Mouse (Mus musculus) embryonic facial prominence, embryonic 10.5 days (tissue): ENCODE data around the gene Lrrc8b. TPM values are rescaled to one million over a fixed set of nuclear protein-coding genes. Genes with fewer than 3 reads are reported as not detected.

Experiments used
- DNase-seq: peaks from one replicate; pipeline ENCODE4 v3.0.0-alpha.2; 2017; ENCODE audit warnings: low spot score
- H3K27ac ChIP-seq: fragments of 300-500 bp; sonication (generic); replicated peaks from 2 replicates; pipeline ENCODE4 v1.5.1; 2016; ENCODE audit warnings: mild to moderate bottlenecking
- H3K27me3 ChIP-seq: fragments of 300-500 bp; sonication (generic); replicated peaks from 2 replicates; pipeline ENCODE4 v1.6.1; 2016; ENCODE audit warnings: low read depth, mild to moderate bottlenecking; ENCODE audit not compliant: poor library complexity, severe bottlenecking
- H3K36me3 ChIP-seq: fragments of 300-500 bp; sonication (generic); replicated peaks from 2 replicates; pipeline ENCODE4 v1.6.1; 2016; ENCODE audit warnings: mild to moderate bottlenecking, moderate library complexity
- H3K4me1 ChIP-seq: fragments of 300-500 bp; sonication (generic); 2 replicates; pipeline ENCODE4 v1.6.1; 2016
- H3K4me3 ChIP-seq: fragments of 300-500 bp; sonication (generic); 2 replicates; pipeline ENCODE4 v1.5.1; 2016; ENCODE audit warnings: mild to moderate bottlenecking, moderate library complexity
- H3K9me3 ChIP-seq: fragments of 300-500 bp; sonication (generic); 2 replicates; pipeline ENCODE4 v1.6.1; 2016; ENCODE audit warnings: mild to moderate bottlenecking
- WGBS: fragments of 180-500 bp; shearing (Covaris S2); methylation state at CpG from one replicate; pipeline ENCODE4 v1.1.7; 2016; 5-methylcytosine and 5-hydroxymethylcytosine counted together
- polyA plus RNA-seq: library from polyadenylated mRNA; unstranded; fragments of >200 nt; fragmentation: Nextera tagmentation; extraction: Ambion mirVana; gene quantifications from 2 replicates; pipeline ENCODE4 v1.2.1, GENCODE M21; 2016

Gene Lrrc8b
- polyA plus RNA-seq, 1 experiment from 2014 or later, result 6.4 TPM

- Histone ChIP-seq H3K4me1 (peaks cover 47% of the 10 kb centered on the region), H3K27me3 (peaks cover 40% of the 10 kb centered on the region)
- 84% methylated on average over 7 of the region's 7 CpGs for WGBS
These were observed 77.8 kb downstream of the Lrrc8b start for GRCm38 (mm10) chr5:105493377-105493776.

GRCm38 (mm10) chr5:105494246-105494917, 78.8 kb downstream of the Lrrc8b start:
- H3K27me3 ChIP-seq, result peaks cover 40% of the 10 kb centered on the region
- H3K27ac ChIP-seq, result no peak overlapping the region; the same call in 1 of the 2 replicates
- peaks cover 51% of the 10 kb centered on the region for H3K4me1 ChIP-seq
- H3K4me3 ChIP-seq, result peak overlapping the region; percentile 42; the same call in 1 of the 2 replicates
- no peaks in the 10 kb centered on the region for H3K9me3 ChIP-seq
- DNase-seq, result no peak
- H3K36me3 ChIP-seq, result no peaks in the 10 kb centered on the region
- WGBS, result 35% methylated on average over 10 of the region's 10 CpGs

More at GRCm38 (mm10) chr5:105493377-105493776, 77.8 kb downstream of the Lrrc8b start:
- no peak overlapping the region for H3K4me3 ChIP-seq
- no peaks in the 10 kb centered on the region for H3K36me3 ChIP-seq
- no peak for DNase-seq
- no peaks in the 10 kb centered on the region for H3K9me3 ChIP-seq
- H3K27ac ChIP-seq, result no peak overlapping the region

- Histone ChIP-seq H3K27ac (peak overlapping the region; percentile 48; the same call in 1 of the 2 replicates), H3K36me3 (no peaks in the 10 kb centered on the region), H3K4me3 (peak overlapping the region; percentile 42), H3K27me3 (peaks cover 40% of the 10 kb centered on the region), H3K4me1 (peaks cover 56% of the 10 kb centered on the region), H3K9me3 (no peaks in the 10 kb centered on the region)
- peak; percentile 86 for DNase-seq
- WGBS, result 7% methylated on average over 24 of the region's 24 CpGs
These were observed 79.6 kb downstream of the Lrrc8b start for GRCm38 (mm10) chr5:105494918-105495901.

GRCm38 (mm10) chr5:105496133-105496532, 80.6 kb downstream of the Lrrc8b start:
- H3K4me3 ChIP-seq, result no peak overlapping the region
- no peaks in the 10 kb centered on the region for H3K36me3 ChIP-seq
- peaks cover 40% of the 10 kb centered on the region for H3K27me3 ChIP-seq
- H3K9me3 ChIP-seq, result no peaks in the 10 kb centered on the region
- no peak overlapping the region for H3K27ac ChIP-seq
- peaks cover 65% of the 10 kb centered on the region for H3K4me1 ChIP-seq
- 79% methylated on average over 4 of the region's 4 CpGs for WGBS
- DNase-seq, result no peak

GRCm38 (mm10) chr5:105496586-105496985, 81.0 kb downstream of the Lrrc8b start:
- WGBS, result 87% methylated on average over 7 of the region's 7 CpGs
- Histone ChIP-seq H3K4me1 (peaks cover 69% of the 10 kb centered on the region), H3K27ac (no peak overlapping the region), H3K4me3 (no peak overlapping the region), H3K27me3 (peaks cover 37% of the 10 kb centered on the region), H3K9me3 (no peaks in the 10 kb centered on the region), H3K36me3 (no peaks in the 10 kb centered on the region)
- no peak for DNase-seq

- Histone ChIP-seq H3K36me3 (0 out of 2 replicates have a peak, but pooled peaks cover 4% of the 10 kb centered on the region), H3K4me3 (no peak overlapping the region), H3K27me3 (peaks cover 19% of the 10 kb centered on the region), H3K27ac (0 out of 2 replicates have a peak overlapping the region, but pooled peaks have one; percentile 19), H3K4me1 (peaks cover 60% of the 10 kb centered on the region), H3K9me3 (peaks cover 8% of the 10 kb centered on the region; the same call in 1 of the 2 replicates)
- no peak for DNase-seq
- WGBS, result 54% methylated on average over 4 of the region's 4 CpGs
These were observed 82.9 kb downstream of the Lrrc8b start for GRCm38 (mm10) chr5:105498429-105499000.

GRCm38 (mm10) chr5:105499396-105499795, 83.8 kb downstream of the Lrrc8b start:
- H3K27me3 ChIP-seq, result peaks cover 10% of the 10 kb centered on the region
- 58% methylated on average over 1 of the region's 1 CpGs for WGBS
- peaks cover 8% of the 10 kb centered on the region; the same call in 1 of the 2 replicates for H3K9me3 ChIP-seq
- H3K4me1 ChIP-seq, result peaks cover 56% of the 10 kb centered on the region
- no peak for DNase-seq
- H3K27ac ChIP-seq, result no peak overlapping the region
- no peak overlapping the region for H3K4me3 ChIP-seq
- H3K36me3 ChIP-seq, result 0 out of 2 replicates have a peak, but pooled peaks cover 4% of the 10 kb centered on the region

- Histone ChIP-seq H3K4me1 (peaks cover 45% of the 10 kb centered on the region), H3K4me3 (no peak overlapping the region), H3K36me3 (0 out of 2 replicates have a peak, but pooled peaks cover 4% of the 10 kb centered on the region), H3K27ac (no peak overlapping the region), H3K9me3 (peaks cover 8% of the 10 kb centered on the region; the same call in 1 of the 2 replicates), H3K27me3 (peaks cover 6% of the 10 kb centered on the region; the same call in 1 of the 2 replicates)
- peak; percentile 38 for DNase-seq
- 52% methylated on average over 12 of the region's 12 CpGs for WGBS
These were observed 84.9 kb downstream of the Lrrc8b start for GRCm38 (mm10) chr5:105500132-105501121.

GRCm38 (mm10) chr5:105501136-105501535, 85.6 kb downstream of the Lrrc8b start:
- Histone ChIP-seq H3K4me1 (peaks cover 38% of the 10 kb centered on the region), H3K4me3 (no peak overlapping the region), H3K27me3 (peaks cover 6% of the 10 kb centered on the region; the same call in 1 of the 2 replicates), H3K27ac (0 out of 2 replicates have a peak overlapping the region, but pooled peaks have one; percentile 15), H3K36me3 (0 out of 2 replicates have a peak, but pooled peaks cover 4% of the 10 kb centered on the region), H3K9me3 (peaks cover 8% of the 10 kb centered on the region; the same call in 1 of the 2 replicates)
- no peak for DNase-seq
- 84% methylated on average over 3 of the region's 3 CpGs for WGBS

- no peak for DNase-seq
- Histone ChIP-seq H3K36me3 (no peaks in the 10 kb centered on the region), H3K27me3 (no peaks in the 10 kb centered on the region), H3K4me3 (no peak overlapping the region), H3K27ac (no peak overlapping the region), H3K4me1 (no peaks in the 10 kb centered on the region), H3K9me3 (no peaks in the 10 kb centered on the region)
- WGBS, result 90% methylated on average over 6 of the region's 6 CpGs
These were observed 93.2 kb downstream of the Lrrc8b start for GRCm38 (mm10) chr5:105508813-105509212.

GRCm38 (mm10) chr5:105512297-105512696, 96.7 kb downstream of the Lrrc8b start:
- Histone ChIP-seq H3K4me3 (no peak overlapping the region), H3K9me3 (no peaks in the 10 kb centered on the region), H3K27ac (no peak overlapping the region), H3K27me3 (peaks cover 7% of the 10 kb centered on the region), H3K36me3 (no peaks in the 10 kb centered on the region), H3K4me1 (peaks cover 22% of the 10 kb centered on the region)
- 59% methylated on average over 4 of the region's 4 CpGs for WGBS
- DNase-seq, result no peak
